Mouse (Mus musculus) urinary bladder, adult 2 months (tissue): ENCODE results near the gene Sppl2b. TPM values are rescaled to one million over a fixed set of nuclear protein-coding genes. Genes with fewer than 3 reads are reported as not detected.
"Not testable (repeated sequence)": the region's sequence is repeated elsewhere in the genome, so short reads cannot be mapped to it uniquely, and the experiment has no call there.

Source experiments
- DNase-seq: peaks from one replicate; pipeline ENCODE4 v3.0.0; 2022; ENCODE audit warnings: low spot score
- polyA plus RNA-seq: library from polyadenylated mRNA; depleted of rRNA; stranded (reverse); fragments of >200 nt; gene quantifications from 2 replicates; pipeline ENCODE4 v1.2.3, GENCODE M21; 2012; rRNA removed

Gene Sppl2b
- polyA plus RNA-seq: 33.0 and 37.4 TPM in 2 replicates

- peak; percentile 99 for DNase-seq
These were observed at the start of gene Sppl2b, which contains the start of gene Lsm7 for GRCm38 (mm10) chr10:80854913-80855748. Gene Sppl2b (plus strand): TSS chr10:80855275. Gene Lsm7 (minus strand): TSS chr10:80855209.

- no peak for DNase-seq
These were observed 49.8 kb upstream of the Sppl2b start for GRCm38 (mm10) chr10:80805322-80805721.

- DNase-seq: no peak
These were observed 49.1 kb upstream of the Sppl2b start for GRCm38 (mm10) chr10:80805925-80806324.

- DNase-seq: no peak
These were observed 48.6 kb upstream of the Sppl2b start for GRCm38 (mm10) chr10:80806341-80807056.

GRCm38 (mm10) chr10:80807057-80807627 lies 47.9 kb upstream of the Sppl2b start:
- DNase-seq: no peak

DNA sequence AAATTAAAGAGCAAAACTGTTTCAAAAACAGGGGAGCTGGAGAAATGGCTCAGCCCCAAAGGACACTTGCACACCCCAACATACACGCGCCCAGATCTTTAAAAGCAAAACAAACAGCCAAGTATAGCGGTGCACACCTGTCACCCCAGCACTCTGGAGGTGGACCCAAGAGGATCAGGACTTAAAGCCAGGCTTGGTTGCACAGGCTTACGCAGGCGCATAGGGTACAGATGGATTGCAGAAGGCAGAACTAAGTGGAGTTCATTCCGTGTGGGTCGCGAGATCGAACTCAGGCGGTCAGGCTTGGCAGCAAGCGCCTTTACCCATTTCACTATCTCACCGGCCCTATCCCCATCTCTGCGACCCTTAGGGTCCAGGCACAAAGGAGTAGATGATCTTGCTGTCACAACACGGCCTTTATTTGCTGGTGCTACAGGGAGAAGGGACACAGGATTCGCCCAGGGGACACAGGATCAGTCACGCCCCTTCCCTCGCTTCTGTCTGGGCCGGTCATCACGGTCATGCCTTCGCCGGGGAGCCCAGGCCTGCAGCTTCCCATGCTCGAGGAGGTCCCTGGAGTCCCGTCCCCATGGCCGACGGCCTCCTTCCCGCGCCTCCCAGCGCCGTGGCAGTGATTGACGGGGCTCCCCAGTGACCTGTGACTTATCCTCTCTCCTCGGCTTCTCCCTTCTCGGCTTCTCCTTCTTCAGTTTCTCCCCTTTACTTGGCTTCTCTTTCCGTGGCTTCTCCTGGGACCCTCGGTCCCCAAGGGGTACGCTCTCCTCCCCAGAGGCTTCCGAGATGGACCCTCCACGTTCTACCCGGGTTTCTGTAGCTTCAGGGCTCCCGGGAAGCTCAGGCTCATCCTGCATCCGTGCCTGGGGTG lies 46.7 kb upstream of the Sppl2b start:
- no peak for DNase-seq

DNA sequence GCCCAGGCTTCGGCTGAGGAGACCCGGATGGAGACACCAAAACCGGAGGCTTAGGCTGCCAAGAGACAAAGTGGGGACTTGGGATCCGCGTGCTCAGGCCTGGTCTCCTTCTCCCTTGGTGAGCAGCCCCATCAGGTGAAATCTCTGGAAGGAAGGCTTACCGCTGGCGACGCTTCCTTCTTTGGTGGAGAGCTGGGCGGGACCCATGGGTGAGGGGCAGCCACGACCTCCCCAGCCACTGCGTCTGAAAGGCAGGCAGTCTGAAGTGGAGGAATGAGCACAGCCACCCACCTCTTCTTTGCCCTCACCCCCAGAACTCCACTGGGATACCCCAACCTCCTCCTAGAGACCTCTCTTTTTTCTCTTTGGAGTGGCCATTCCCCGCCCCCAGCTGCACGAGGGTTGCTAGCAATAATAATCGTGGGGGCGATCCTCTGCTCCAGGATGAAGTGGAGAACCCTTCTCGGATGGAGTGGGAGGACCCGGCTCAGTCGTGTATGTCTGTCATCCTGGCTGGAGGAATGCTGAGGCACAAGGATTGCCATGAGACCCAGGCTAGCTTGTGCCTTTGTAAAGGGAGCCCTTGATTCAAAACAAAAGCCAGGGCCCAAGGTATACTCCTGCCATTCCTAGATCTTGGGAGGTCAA lies 46.0 kb upstream of the Sppl2b start:
- no peak for DNase-seq

- DNase-seq: no peak
These were observed 45.0 kb upstream of the Sppl2b start for GRCm38 (mm10) chr10:80810084-80810483.

DNA sequence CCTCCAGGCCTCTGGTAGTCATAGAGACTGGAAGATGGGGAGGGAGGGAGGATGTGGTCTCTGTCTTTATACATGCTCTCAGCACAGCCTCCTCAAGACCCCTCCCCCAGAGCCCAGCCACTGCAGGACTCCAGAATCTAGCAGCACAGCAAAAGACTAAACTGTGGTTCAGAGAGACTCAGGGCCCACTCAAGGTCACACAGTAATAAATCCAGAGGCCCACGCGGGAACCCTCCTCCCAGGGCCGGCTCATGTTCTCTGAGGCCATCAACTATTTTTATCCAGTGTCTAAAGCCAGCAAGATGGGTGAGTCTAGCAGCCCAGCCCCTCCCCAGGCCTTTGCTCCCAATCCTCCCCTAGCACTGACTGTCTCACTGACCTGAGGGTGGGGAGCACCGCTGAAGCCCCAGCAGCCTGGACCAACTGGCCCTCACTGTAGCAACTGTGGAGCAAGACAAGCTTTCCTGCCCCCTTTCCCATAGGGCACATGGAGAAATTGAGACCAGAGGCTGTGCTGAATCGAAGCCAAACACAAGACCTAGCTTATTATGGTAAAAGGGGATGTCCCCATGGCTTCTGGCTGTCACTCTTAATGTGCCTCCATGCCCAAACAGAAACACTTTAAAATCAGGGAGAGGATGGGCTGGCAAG lies 42.6 kb upstream of the Sppl2b start:
- DNase-seq: no peak

DNA sequence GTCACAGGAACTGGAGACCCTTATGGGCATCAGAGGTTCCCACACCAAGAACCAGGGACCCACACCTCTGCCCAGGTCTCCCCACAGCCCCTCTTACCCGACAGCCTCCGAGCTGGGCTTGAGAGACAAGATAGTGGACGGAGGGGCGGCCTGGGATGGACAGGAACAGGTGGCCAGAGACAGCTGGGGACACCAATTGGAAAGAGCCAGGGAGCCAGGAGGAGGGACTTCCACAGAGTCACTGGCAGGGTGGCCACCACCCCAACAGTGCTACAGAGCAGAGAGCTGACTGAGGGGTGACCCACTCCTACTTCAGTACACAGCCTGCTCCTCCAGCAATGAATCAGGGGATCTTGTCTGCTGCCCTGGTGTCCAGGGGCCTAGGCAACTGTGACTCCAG lies 41.7 kb upstream of the Sppl2b start, which contains the start of gene Jsrp1:
Gene Jsrp1, minus strand, starts transcription at position 133 of the 400 bp plus-strand sequence.
- DNase-seq: no peak

GRCm38 (mm10) chr10:80814800-80815199 lies 40.3 kb upstream of the Sppl2b start:
- no peak for DNase-seq

- DNase-seq: not testable (repeated sequence)
These were observed 38.8 kb upstream of the Sppl2b start for GRCm38 (mm10) chr10:80816303-80816702.

DNA sequence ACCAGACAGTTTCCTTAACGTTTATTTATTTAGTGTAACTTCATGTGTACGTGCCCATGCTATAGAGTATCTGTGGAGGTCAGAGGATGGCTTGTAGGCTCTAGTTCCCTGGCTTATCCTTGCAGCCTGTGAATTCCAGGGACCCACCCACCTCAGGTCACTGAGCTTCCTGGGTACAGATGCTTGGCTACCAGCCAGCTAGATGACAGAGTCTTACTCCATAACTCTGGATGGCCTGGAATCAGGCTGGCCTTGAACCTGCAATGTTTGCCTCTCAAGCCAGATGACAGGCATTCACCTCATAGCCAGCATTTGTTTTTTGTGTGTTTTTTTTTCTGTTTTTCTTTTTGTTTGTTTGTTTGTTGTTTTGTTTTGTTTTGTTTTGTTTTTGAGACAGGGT lies 37.9 kb upstream of the Sppl2b start:
- DNase-seq: no peak

DNA sequence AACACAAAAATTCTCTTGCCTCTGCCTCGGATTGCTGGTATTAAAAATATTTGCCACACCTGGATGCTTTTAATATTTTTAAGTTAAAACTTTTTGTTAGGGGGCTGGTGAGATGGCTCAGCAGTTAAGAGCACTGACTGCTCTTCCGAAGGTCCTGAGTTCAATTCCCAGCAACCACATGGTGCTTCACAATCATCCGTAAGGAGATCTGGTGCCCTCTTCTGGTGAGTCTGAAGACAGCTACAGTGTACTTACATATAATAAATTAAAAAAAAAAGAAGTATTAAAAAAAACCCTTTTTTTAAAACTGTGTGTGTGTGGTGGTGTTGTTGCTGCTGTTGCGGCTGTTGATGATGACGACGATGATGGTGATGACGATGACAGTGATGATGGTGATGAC lies 37.1 kb upstream of the Sppl2b start:
- DNase-seq: not testable (repeated sequence)

DNA sequence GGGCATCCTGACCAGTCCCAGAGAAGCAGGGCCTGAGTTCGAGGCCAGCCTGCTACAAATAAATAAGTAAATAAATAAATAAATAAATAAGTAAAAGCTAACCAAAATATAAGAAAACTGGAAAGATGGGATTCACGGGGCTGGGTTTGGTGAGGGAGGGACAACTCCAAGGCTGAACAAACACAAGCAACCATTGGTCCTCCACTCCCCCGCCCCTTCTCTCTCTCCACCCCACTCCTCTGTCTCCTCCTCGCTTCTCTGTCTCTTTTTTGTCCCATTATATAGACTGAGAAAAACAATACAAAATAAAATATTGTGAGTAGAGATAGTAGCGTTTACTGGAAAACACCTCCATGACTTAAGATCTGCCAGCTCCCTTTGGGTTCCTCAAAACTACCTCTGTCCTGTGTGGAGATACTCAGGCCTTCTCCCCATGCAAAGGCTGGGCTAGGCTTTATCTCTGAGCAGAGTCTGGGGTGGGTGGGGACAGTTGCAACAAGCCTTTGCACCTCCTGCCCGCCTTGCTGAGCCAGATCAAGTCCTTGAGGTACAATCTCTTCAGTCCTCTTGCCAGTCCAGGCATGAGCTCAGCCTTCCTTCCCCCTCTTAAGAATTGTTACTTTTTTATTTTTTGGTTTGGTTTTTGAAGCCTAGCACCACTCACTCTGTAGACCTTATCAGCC lies 36.3 kb upstream of the Sppl2b start:
- DNase-seq: no peak

DNA sequence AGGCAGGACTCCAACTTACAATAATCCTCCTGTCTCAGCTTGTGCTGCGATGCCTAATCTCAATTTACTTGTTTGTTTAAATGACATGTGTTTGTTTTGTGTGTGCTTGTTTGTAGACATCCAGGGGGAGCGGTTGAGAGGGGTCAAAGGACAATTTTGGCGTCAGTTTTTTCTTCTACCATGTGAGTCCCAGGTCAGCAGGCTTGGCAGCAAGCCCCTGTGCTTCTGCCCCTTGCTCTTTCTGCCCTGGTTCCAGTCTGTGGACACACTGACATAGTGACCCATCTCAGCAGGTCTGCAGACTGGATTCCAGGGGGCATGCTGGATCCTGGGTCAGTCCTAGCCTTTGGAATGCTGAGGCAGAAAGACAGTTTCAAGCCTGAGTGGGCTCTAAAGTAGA lies 35.7 kb upstream of the Sppl2b start:
- DNase-seq: no peak

DNA sequence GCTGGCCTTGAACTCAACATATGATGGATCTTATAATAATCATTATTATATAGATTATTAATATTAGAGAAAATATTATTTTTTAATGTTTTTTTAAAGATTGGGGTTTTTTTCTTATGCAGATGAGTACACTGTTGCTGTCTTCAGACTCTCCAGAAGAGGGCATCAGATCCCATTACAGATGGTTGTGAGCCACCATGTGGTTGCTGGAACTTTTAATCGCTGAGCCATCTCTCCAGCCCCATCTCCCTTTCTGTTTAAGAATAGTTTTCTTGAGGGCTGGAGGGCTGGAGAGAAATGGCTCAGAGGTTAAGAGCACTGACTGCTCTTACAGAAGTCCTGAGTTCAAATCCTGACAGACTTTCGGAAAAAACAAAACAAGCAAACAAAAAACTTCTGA lies 33.1 kb upstream of the Sppl2b start:
- DNase-seq: no peak

GRCm38 (mm10) chr10:80822528-80822927 lies 32.5 kb upstream of the Sppl2b start:
- DNase-seq: no peak

GRCm38 (mm10) chr10:80823316-80823715 lies 31.8 kb upstream of the Sppl2b start:
- no peak for DNase-seq
